Mouse (Mus musculus): Measurements from ENCODE around the gene Rbbp6. TPM values are rescaled to one million over a fixed set of nuclear protein-coding genes. Genes with fewer than 3 reads are reported as not detected.

Rbbp6 gene
- total RNA-seq, 4 experiments from 2014 or later, result 26.0 to 34.3 (median 29.9) TPM

- DNase-seq (ENCODE audit: low spot score), result peak; percentile 53
Measured at GRCm38 (mm10) chr7:123046473-123047091, 81.1 kb downstream of the Rbbp6 start.

Other genes starting within 250 kb of the Rbbp6 start
- gene Tnrc6a, start 158.2 kb downstream of the Rbbp6 start, total RNA-seq (2022), result 10 to 100 TPM; 27.3 to 36.6 (median 30.5) TPM
- gene Slc5a11, start 249.1 kb downstream of the Rbbp6 start, total RNA-seq (2022), result not detected